Mouse (Mus musculus) stomach, postnatal 0 days (tissue): ENCODE measurements around the gene Trim26.

Experiments
- CTCF ChIP-seq: IDR thresholded peaks from 2 replicates; pipeline ENCODE4 v1.5.1; 2016; ENCODE audit warnings: antibody characterized with exemption, low read depth, mild to moderate bottlenecking, moderate library complexity
- EP300 ChIP-seq: optimal IDR thresholded peaks from 2 replicates; pipeline ENCODE3; 2016; ENCODE audit warnings: antibody characterized with exemption

GRCm38 (mm10) chr17:36848911-36849310, 12.0 kb downstream of the Trim26 start:
- TF ChIP-seq CTCF (no peak), EP300 (no peak)
